In genomic region chr1:64488521-64489029, GRCm38 (mm10) we compare ENCODE assay signal across 22 mouse cellular contexts. TPM values are rescaled to one million over a fixed set of nuclear protein-coding genes. Genes with fewer than 3 reads are reported as not detected.
A peak's percentile ranks its signal among the peaks of the same experiment; 100 is the strongest.
DNase-seq lines count a peak whose midpoint lies in the region; ATAC-seq and TF ChIP-seq lines count a peak whose summit lies in the region.
"Had no signal": no experiment of that assay in that cellular context is flagged by ENCODE, and none has a peak within 500 bp of the region (broad histone marks: within the 10 kb centered on the region; RNA-seq: fewer than 3 reads in every experiment).

No protein-coding gene starts in this region.

- no peak overlapping the region for H3K4me3 ChIP-seq in hindbrain, embryonic 15.5 days
- no peak overlapping the region for H3K4me3 ChIP-seq in hindbrain, embryonic 10.5 days
- H3K4me3 ChIP-seq in MEL (ENCODE audit: control insufficient read depth in 1 of 2, insufficient read depth in 1 of 2, low read depth in 2 of 2, low read length in 2 of 2), result no peak overlapping the region
- no peak overlapping the region for H3K4me3 ChIP-seq in midbrain, embryonic 15.5 days
- no peak overlapping the region for H3K4me3 ChIP-seq in thymus, adult 2 months (ENCODE audit: control insufficient read depth, insufficient read depth, low read length)
- H3K4me3 ChIP-seq: forebrain, embryonic 13.5 days; heart, embryonic 15.5 days; liver, embryonic 13.5 days; lung, embryonic 15.5 days had no signal

- TF ChIP-seq RAD21 in MEL (IDR thresholded peaks at IDR 0.05; ENCODE audit: low read depth, low read length), result no peak

- DNase-seq in hindbrain, embryonic 10.5 days (ENCODE audit: low spot score), result no peak
- peak; percentile 51 for DNase-seq in MEL (ENCODE audit: low read depth, low spot score)
- no peak for DNase-seq in thymus, adult 2 months
- no peak for DNase-seq in c-Kit-positive CD71-positive TER-119-positive erythroid progenitor cells, embryonic 14.5 days (ENCODE audit: low spot score)
- DNase-seq in heart, adult 11 months, result no peak
- DNase-seq: cerebellum, adult 2 months; gastrocnemius, postnatal 36 days; heart, postnatal 36 days; kidney, adult 9 months; kidney, postnatal 14 days; liver, embryonic 13.5 days; lung, postnatal 36 days; right cerebral cortex, postnatal 25 days; thymus, postnatal 14 days had no signal

- H3K27ac ChIP-seq in hindbrain, embryonic 15.5 days (replicated peaks), result peak overlapping the region; percentile 25; the same call in 1 of the 2 replicates
- H3K27ac ChIP-seq in hindbrain, embryonic 10.5 days, result no peak overlapping the region
- H3K27ac ChIP-seq in MEL (ENCODE audit: control insufficient read depth, low read depth, low read length), result no peak overlapping the region
- peak overlapping the region; percentile 48; the same call in 1 of the 2 replicates for H3K27ac ChIP-seq in midbrain, embryonic 15.5 days
- no peak overlapping the region for H3K27ac ChIP-seq in thymus, adult 2 months (ENCODE audit: control insufficient read depth, insufficient read depth, low read length)
- H3K27ac ChIP-seq: forebrain, embryonic 13.5 days; heart, embryonic 15.5 days; liver, embryonic 13.5 days; lung, embryonic 15.5 days had no signal

- 37% methylated on average over 4 of the region's 4 CpGs for WGBS in hindbrain, embryonic 15.5 days
- 41% methylated on average over 4 of the region's 4 CpGs for WGBS in hindbrain, embryonic 10.5 days
- 14% methylated on average over 4 of the region's 4 CpGs for WGBS in midbrain, embryonic 15.5 days
- WGBS in thymus, adult 2 months, result 74% methylated on average over 4 of the region's 4 CpGs

- no peaks in the 10 kb centered on the region for H3K79me2 ChIP-seq in MEL (ENCODE audit: control insufficient read depth, insufficient read depth, low read length, poor library complexity)

- H3K4me2 ChIP-seq in hindbrain, embryonic 15.5 days, result no peak overlapping the region
- H3K4me2 ChIP-seq in midbrain, embryonic 15.5 days, result no peak overlapping the region
- H3K4me2 ChIP-seq: forebrain, embryonic 13.5 days; heart, embryonic 15.5 days; liver, embryonic 13.5 days; lung, embryonic 15.5 days had no signal

- H3K9me3 ChIP-seq in hindbrain, embryonic 15.5 days, result no peaks in the 10 kb centered on the region
- H3K9me3 ChIP-seq in hindbrain, embryonic 10.5 days, result no peaks in the 10 kb centered on the region
- no peaks in the 10 kb centered on the region for H3K9me3 ChIP-seq in MEL (replicated peaks; ENCODE audit: insufficient read depth, low read length)
- no peaks in the 10 kb centered on the region for H3K9me3 ChIP-seq in midbrain, embryonic 15.5 days
- H3K9me3 ChIP-seq: forebrain, embryonic 13.5 days; heart, embryonic 15.5 days; liver, embryonic 13.5 days; lung, embryonic 15.5 days had no signal

- TF ChIP-seq POLR2A in MEL (IDR thresholded peaks at IDR 0.05; ENCODE audit: control insufficient read depth in 1 of 2, insufficient read depth in 1 of 2, low read depth in 1 of 2, low read length in 2 of 2, poor library complexity in 1 of 2), result no peak
- no peak for TF ChIP-seq POLR2A in thymus, adult 2 months (IDR thresholded peaks at IDR 0.05; ENCODE audit: control insufficient read depth, extremely low read depth, insufficient read depth, low read length, poor library complexity)

- no peak for TF ChIP-seq CTCF in MEL (IDR thresholded peaks at IDR 0.05 in 2 of 3, conservative IDR thresholded peaks at IDR 0.05 in 1 of 3; ENCODE audit: control insufficient read depth in 1 of 3, insufficient read depth in 1 of 3, low read depth in 2 of 3, low read length in 3 of 3, poor library complexity in 1 of 3, severe bottlenecking in 1 of 3)
- no peak for TF ChIP-seq CTCF in thymus, adult 2 months (IDR thresholded peaks at IDR 0.05; ENCODE audit: borderline replicate concordance, control insufficient read depth, extremely low read depth, insufficient read depth, low read length, poor library complexity)

- ATAC-seq in hindbrain, embryonic 15.5 days (ENCODE audit: low FRiP score, low read depth), result no peak
- ATAC-seq in megakaryocyte-erythroid progenitor cell, adult 5-6 weeks (replicated peaks; ENCODE audit: low FRiP score, low TSS enrichment, poor library complexity, severe bottlenecking), result peak; percentile 47; the same call in 1 of the 2 replicates
- peak; percentile 71 for ATAC-seq in midbrain, embryonic 15.5 days (replicated peaks)
- ATAC-seq: CD4-positive, CD25-positive, alpha-beta regulatory T cell, adult 4 months; forebrain, embryonic 13.5 days; Patski had no signal

- H3K4me1 ChIP-seq in hindbrain, embryonic 15.5 days (replicated peaks), result no peaks in the 10 kb centered on the region
- no peaks in the 10 kb centered on the region for H3K4me1 ChIP-seq in hindbrain, embryonic 10.5 days (replicated peaks)
- H3K4me1 ChIP-seq in MEL (ENCODE audit: control insufficient read depth in 1 of 2, insufficient read depth in 2 of 2, low read length in 2 of 2), result peaks cover 7% of the 10 kb centered on the region in 2 experiments
- 0 out of 2 replicates have a peak, but pooled peaks cover 7% of the 10 kb centered on the region for H3K4me1 ChIP-seq in midbrain, embryonic 15.5 days
- H3K4me1 ChIP-seq in thymus, adult 2 months (replicated peaks; ENCODE audit: control insufficient read depth, insufficient read depth, low read length), result peaks cover 11% of the 10 kb centered on the region
- H3K4me1 ChIP-seq: forebrain, embryonic 13.5 days; heart, embryonic 15.5 days; lung, embryonic 15.5 days had no signal

- no peak overlapping the region for H3K9ac ChIP-seq in hindbrain, embryonic 15.5 days
- H3K9ac ChIP-seq in MEL (ENCODE audit: control insufficient read depth, low read depth, low read length, poor library complexity, severe bottlenecking), result no peak overlapping the region
- H3K9ac ChIP-seq in midbrain, embryonic 15.5 days, result no peak overlapping the region
- H3K9ac ChIP-seq: forebrain, embryonic 13.5 days; heart, embryonic 15.5 days; liver, embryonic 13.5 days; lung, embryonic 15.5 days had no signal

- no peaks in the 10 kb centered on the region for H3K27me3 ChIP-seq in hindbrain, embryonic 15.5 days
- H3K27me3 ChIP-seq in hindbrain, embryonic 10.5 days (ENCODE audit: insufficient read depth, poor library complexity, severe bottlenecking), result no peaks in the 10 kb centered on the region
- no peaks in the 10 kb centered on the region; a peak in 1 of 4 replicates for H3K27me3 ChIP-seq in MEL (ENCODE audit: control insufficient read depth in 1 of 2, insufficient read depth in 2 of 2, low read length in 2 of 2)
- H3K27me3 ChIP-seq in midbrain, embryonic 15.5 days (replicated peaks), result no peaks in the 10 kb centered on the region
- no peaks in the 10 kb centered on the region for H3K27me3 ChIP-seq in thymus, adult 2 months (ENCODE audit: control insufficient read depth, insufficient read depth, low read length)
- H3K27me3 ChIP-seq: forebrain, embryonic 13.5 days; heart, embryonic 15.5 days; liver, embryonic 13.5 days; lung, embryonic 15.5 days had no signal

- H3K36me3 ChIP-seq in hindbrain, embryonic 15.5 days, result no peaks in the 10 kb centered on the region
- H3K36me3 ChIP-seq in hindbrain, embryonic 10.5 days, result no peaks in the 10 kb centered on the region
- H3K36me3 ChIP-seq in MEL (ENCODE audit: control insufficient read depth in 1 of 2, insufficient read depth in 2 of 2, low read length in 2 of 2), result peaks cover 0 to 2% of the 10 kb centered on the region in 2 experiments; a peak in 1 of 4 replicates
- no peaks in the 10 kb centered on the region for H3K36me3 ChIP-seq in midbrain, embryonic 15.5 days (replicated peaks)
- no peaks in the 10 kb centered on the region for H3K36me3 ChIP-seq in thymus, adult 2 months (ENCODE audit: control insufficient read depth, insufficient read depth, low read length)
- H3K36me3 ChIP-seq: heart, embryonic 15.5 days; liver, embryonic 13.5 days; lung, embryonic 15.5 days had no signal

- peak; percentile 35 to 67; a peak in 3 of 4 replicates for TF ChIP-seq EP300 in MEL (IDR thresholded peaks at IDR 0.05; ENCODE audit: low read depth in 1 of 2, low read length in 2 of 2)

TF ChIP-seq in MEL, 35 proteins besides CTCF, POLR2A, EP300 and RAD21:
- TF ChIP-seq TAL1 (IDR thresholded peaks at IDR 0.05; ENCODE audit: low read length) (no peak), RCOR1 (IDR thresholded peaks at IDR 0.05; ENCODE audit: low read depth, low read length) (no peak), GABPA (IDR thresholded peaks at IDR 0.05; ENCODE audit: low read depth, low read length) (no peak), KAT2A (conservative IDR thresholded peaks at IDR 0.05; ENCODE audit: low read depth, low read length) (no peak), TCF12 (IDR thresholded peaks at IDR 0.05; ENCODE audit: low read depth, low read length) (peak; percentile 28; the same call in 1 of the 2 replicates)

RNA-seq across cellular contexts. Expression of gene Creb1, which starts 43.9 kb away (rescaled TPM):
- 28.7 and 32.9 TPM in 2 replicates for polyA plus RNA-seq in hindbrain, embryonic 15.5 days (2015; fragmentation: Nextera tagmentation; extraction: Ambion mirVana)
- polyA plus RNA-seq in hindbrain, embryonic 10.5 days (2016; fragmentation: Nextera tagmentation; extraction: Ambion mirVana), result 38.9 and 50.9 TPM in 2 replicates
- total RNA-seq in MEL (2012; rRNA removed), result 22.8 and 25.4 TPM in 2 replicates
- polyA plus RNA-seq in MEL (2012; ENCODE audit: insufficient read depth in 1 of 2, insufficient read length in 2 of 2, low read depth in 1 of 2, low replicate concordance in 2 of 2, missing spikeins in 1 of 2), result 10 to 100 TPM; 21.8 to 49.1 TPM
- total RNA-seq in megakaryocyte-erythroid progenitor cell, adult 5-6 weeks (2014; fragmentation: Nextera tagmentation), result 46.6 and 61.4 TPM in 2 replicates
- 52.8 and 60.4 TPM in 2 replicates for total RNA-seq in megakaryocyte-erythroid progenitor cell, adult 5-6 weeks (2017)
- polyA plus RNA-seq in midbrain, embryonic 15.5 days (2015; fragmentation: Nextera tagmentation; extraction: Ambion mirVana), result 37.4 and 39.1 TPM in 2 replicates
- 74.5 and 78.5 TPM in 2 replicates for polyA plus RNA-seq in thymus, adult 2 months (2012; rRNA removed)

Comparison
In these comparisons a context has a peak if more than half of its experiments do, and no peak if none do; other contexts are left out.
1. H3K27ac ChIP-seq: peak in hindbrain, embryonic 15.5 days (single experiment) and midbrain, embryonic 15.5 days (single experiment); none in hindbrain, embryonic 10.5 days (single experiment), MEL (single experiment) and thymus, adult 2 months (single experiment).